Mouse (Mus musculus) effector memory CD4-positive, alpha-beta T cell, adult 7 months (primary cell): ENCODE measurements around the gene Slc25a42. TPM values are rescaled to one million over a fixed set of nuclear protein-coding genes. Genes with fewer than 3 reads are reported as not detected.

Source experiments
- polyA plus RNA-seq: library from polyadenylated mRNA; unstranded; fragments of 100-300 nt; shearing (Covaris generic); gene quantifications from one replicate; pipeline ENCODE4 v1.2.1, GENCODE M21; 2017

Gene Slc25a42
- 5.2 TPM for polyA plus RNA-seq

DNA sequence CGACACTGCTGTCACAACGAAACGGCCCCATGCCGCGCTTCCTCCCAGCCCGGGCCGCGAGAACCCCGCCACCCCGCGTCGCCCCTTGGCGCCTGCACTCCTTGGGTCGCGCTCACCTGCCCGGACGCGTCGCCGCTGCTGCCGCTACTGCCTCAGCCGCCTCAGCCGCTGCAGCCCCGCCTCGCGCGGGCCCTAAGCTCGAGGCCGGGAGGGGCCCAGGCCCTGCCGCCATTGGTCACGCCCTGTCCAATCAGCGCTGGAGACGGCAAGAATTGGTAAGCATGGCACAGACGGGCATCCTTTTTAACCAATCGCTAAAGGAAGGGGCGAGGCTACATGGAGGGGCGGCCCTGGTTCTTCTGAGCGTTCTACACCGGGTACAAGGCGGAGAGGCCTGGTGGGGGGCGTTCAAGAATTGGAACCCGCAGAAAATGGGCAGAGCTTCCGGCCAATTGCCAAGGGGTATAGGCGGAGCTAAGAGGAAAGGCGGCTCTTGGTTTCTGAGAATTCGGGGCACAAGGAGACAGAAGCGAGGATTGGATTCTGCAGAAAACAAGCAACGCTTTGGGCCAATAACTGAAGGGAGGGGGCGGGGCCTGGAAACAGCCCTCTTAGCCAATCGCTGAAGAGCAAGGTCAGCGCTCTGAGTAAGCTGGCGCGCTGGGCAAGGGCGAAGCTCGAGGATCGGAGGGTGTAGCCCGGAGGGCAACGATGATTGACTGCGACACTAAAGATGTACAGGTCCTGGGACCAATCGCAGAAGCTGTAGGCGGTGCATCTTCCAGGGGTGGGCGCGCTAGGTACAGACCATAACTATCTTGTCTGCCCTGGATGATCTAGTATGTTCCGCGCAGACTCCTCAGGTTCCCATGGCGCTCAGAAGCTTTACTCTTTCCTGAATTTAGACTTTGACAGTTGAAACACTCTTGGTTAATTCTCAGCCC, at the start of gene Slc25a42:
TSS of gene Slc25a42 (minus strand) at position 194 of the 944 bp plus-strand sequence.

DNA sequence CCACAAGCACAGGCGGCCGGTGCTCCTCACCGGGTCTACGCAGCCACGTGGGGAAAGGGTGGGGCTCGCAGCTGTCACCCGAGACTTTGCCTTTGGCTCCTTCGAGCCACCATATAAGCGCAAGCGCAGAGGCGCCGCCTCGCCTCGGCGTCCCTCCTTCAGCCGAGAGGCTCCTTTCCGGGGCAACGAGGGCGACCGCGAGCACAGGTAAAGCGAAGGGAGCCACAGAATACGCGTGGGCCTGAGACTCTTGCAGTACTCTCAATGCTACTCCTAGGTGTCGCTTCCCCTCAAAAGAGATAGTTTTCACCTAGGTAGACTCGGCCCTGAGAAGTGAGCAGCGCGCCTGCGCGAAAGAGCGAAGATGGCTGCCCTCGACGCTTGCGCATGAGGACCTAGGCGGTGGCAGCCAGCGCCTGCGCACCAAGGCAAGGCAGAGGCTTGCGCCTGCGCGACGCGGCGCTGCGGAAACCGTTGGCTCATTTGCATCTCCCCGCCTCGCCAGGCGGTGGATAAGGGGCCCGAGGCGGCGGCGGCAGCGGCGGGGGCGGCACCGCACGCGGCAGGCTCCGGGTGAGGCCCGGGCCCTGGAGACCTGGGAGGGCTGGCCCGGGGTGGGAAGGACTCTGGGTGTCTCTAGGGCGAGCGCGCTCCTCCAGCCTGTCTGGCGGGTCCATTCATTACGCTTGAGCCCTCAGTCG, 22.1 kb upstream of the Slc25a42 start, which contains the start of the genes Sugp2 and Armc6:
TSS of gene Sugp2 (plus strand) at position 147 of the 701 bp plus-strand sequence.
TSS of gene Armc6 (minus strand) at position 387 of the 701 bp plus-strand sequence.

DNA sequence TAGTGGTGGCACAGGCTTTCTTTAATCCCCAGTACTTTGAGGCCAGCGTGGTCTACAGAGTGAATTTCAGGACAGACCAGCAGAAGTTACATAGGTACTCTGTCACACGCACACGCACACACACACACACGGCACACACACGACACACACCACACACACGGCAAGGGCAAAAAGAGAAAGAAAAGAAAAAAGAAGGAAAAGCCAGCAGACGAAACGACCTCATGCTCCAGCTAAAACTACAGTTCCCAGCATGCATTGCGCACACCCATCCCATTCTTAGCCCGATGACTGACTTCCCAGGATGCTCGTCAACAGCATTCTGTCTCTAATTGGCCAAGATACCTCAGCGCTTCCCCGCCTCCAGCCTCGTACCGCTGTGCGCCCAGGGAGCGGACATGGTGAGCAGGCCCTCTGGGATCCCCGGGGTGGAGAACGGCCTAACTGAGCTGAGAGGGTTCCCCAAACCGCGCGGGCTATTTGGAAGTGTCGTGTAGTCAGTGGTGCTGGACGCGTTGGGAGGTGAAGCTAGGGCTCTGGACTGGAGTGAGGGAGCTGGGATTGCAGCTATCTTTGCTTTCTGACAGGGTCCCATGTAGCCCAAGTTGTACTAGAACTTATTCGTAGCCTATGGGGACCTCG, 39.9 kb downstream of the Slc25a42 start, which contains the start of gene Tmem161a:
TSS of gene Tmem161a (plus strand) at position 314 of the 639 bp plus-strand sequence.

GRCm38 (mm10) chr8:70139026-70139857, 72.9 kb downstream of the Slc25a42 start, which contains the start of the genes Rfxank, Borcs8 and Mef2b:
TSS of gene Rfxank (minus strand) at chr8:70139154.
TSS of gene Borcs8 (plus strand) at chr8:70139499.
TSS of gene Mef2b (plus strand) at chr8:70139711.

Other genes with a start within 250 kb of the Slc25a42 start
- 133 TPM for gene Gatad2a, start 215.9 kb downstream of the Slc25a42 start, polyA plus RNA-seq
- 109 TPM for gene Mau2, start 169.6 kb downstream of the Slc25a42 start, polyA plus RNA-seq
- 49.0 TPM for gene Sugp1, start 169.5 kb downstream of the Slc25a42 start, polyA plus RNA-seq
- gene Tm6sf2, start 139.4 kb downstream of the Slc25a42 start, polyA plus RNA-seq, result not detected
- gene Hapln4, start 128.8 kb downstream of the Slc25a42 start, polyA plus RNA-seq, result not detected
- not detected for gene Ncan, start 91.4 kb downstream of the Slc25a42 start, polyA plus RNA-seq
- 35.4 TPM for gene Nr2c2ap, start 81.0 kb downstream of the Slc25a42 start, polyA plus RNA-seq
- 22.4 TPM for gene Rfxank, start 73.2 kb downstream of the Slc25a42 start, polyA plus RNA-seq
- 41.0 TPM for gene Borcs8, start 72.8 kb downstream of the Slc25a42 start, polyA plus RNA-seq
- gene Mef2b, start 72.6 kb downstream of the Slc25a42 start, polyA plus RNA-seq, result 0.49 TPM
- gene Tmem161a, start 39.9 kb downstream of the Slc25a42 start, polyA plus RNA-seq, result 40.5 TPM
- 27.4 TPM for gene Sugp2, start 21.9 kb upstream of the Slc25a42 start, polyA plus RNA-seq
- gene Armc6, start 22.2 kb upstream of the Slc25a42 start, polyA plus RNA-seq, result 11.4 TPM
- gene Homer3, start 70.5 kb upstream of the Slc25a42 start, polyA plus RNA-seq, result 0.74 TPM
- 44.5 TPM for gene Ddx49, start 90.2 kb upstream of the Slc25a42 start, polyA plus RNA-seq
- 268 TPM for gene Cope, start 90.2 kb upstream of the Slc25a42 start, polyA plus RNA-seq
- gene Cers1, start 103.5 kb upstream of the Slc25a42 start, polyA plus RNA-seq, result 0.16 TPM
- 0.52 TPM for gene Gdf1, start 117.5 kb upstream of the Slc25a42 start, polyA plus RNA-seq
- gene Upf1, start 141.0 kb upstream of the Slc25a42 start, polyA plus RNA-seq, result 68.5 TPM
- 2.8 TPM for gene Comp, start 161.3 kb upstream of the Slc25a42 start, polyA plus RNA-seq
- gene Crtc1, start 227.3 kb upstream of the Slc25a42 start, polyA plus RNA-seq, result 7.0 TPM